Mouse (Mus musculus) inflammation-experienced regulatory T-cells, adult 16 weeks (primary cell): ENCODE measurements around the gene Zfp367. TPM values are rescaled to one million over a fixed set of nuclear protein-coding genes. Genes with fewer than 3 reads are reported as not detected.

Experiments used
- polyA plus RNA-seq: library from polyadenylated mRNA; unstranded; fragments of 100-300 nt; shearing (Covaris generic); gene quantifications from one replicate; pipeline ENCODE4 v1.2.1, GENCODE M21; 2017

Zfp367 gene
- 8.1 TPM for polyA plus RNA-seq

GRCm38 (mm10) chr13:64153083-64153682 lies at the start of gene Zfp367:
Zfp367 (minus strand) TSS chr13:64153202.

DNA sequence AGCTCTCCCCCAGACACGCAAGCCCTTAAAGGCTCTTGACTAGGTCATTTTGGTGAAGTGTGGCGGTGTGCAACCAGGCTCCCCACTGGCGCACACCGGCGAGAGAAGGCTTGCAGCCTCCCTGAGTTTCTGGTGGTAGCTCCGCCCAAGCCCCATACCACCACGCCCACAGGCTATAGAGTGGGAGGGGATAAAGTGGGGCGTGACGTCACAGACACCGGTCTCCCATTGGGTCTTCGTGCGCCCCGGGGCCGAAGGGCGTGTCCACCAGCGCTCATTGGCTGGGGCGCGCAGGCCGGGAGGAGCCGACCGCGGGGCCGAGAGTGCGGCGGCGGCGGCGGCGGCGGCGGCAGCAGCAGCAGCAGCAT lies 8.5 kb upstream of the Zfp367 start, which contains the start of gene Habp4:
Gene Habp4 (plus strand): TSS at position 277 of the 368 bp plus-strand sequence.

DNA sequence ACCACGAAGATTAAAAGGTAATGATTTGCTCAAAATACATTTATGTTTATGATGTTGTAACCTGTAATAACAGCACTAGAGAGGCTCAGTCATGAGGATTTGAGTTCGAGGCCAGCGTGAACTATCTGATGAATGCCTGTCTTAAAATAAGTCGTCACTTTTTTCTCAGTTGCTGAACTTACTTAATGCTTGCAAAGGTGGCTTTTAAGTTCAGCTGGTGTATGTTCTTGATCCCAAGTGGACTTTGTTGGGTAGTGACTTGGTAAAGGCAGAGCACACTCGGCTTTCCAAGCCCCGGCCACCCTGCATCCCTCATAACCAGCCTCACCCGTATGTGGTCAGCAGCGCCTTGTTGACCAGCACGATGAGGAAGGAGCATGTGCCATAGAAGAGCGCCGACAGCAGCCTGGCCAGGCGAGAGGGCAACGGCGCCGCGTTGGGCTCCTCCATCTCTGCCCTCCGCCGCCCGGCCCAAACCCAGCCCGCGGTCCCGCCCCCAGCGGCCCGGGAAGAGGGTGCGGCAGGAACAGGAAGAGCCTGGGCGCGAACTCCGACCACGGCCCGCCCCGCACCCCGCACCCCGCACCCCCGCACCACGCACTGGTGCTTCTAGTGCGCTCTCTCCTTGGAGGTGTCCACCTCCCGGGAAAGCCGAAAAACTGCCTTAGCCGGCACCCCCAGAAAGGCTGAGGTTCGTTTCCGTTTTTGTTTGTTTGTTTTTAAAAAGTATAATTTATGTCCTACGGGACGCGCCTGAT lies 24.0 kb downstream of the Zfp367 start, which contains the start of gene Slc35d2:
Gene Slc35d2 (minus strand): TSS at position 511 of the 758 bp plus-strand sequence.

GRCm38 (mm10) chr13:64089130-64089529 lies 63.9 kb downstream of the Zfp367 start, which contains the start of gene Hsd17b3:
Hsd17b3 (minus strand) TSS chr13:64089230.

Other genes with a start within 250 kb of the Zfp367 start
- gene Hsd17b3, start 64.0 kb downstream of the Zfp367 start, polyA plus RNA-seq = not detected
- 31.5 TPM for gene Slc35d2, start 23.8 kb downstream of the Zfp367 start, polyA plus RNA-seq
- 3.4 TPM for gene Habp4, start 8.6 kb upstream of the Zfp367 start, polyA plus RNA-seq
- 6.8 TPM for gene Cdc14b, start 122.1 kb upstream of the Zfp367 start, polyA plus RNA-seq
- gene Aaed1, start 159.5 kb upstream of the Zfp367 start, polyA plus RNA-seq = 8.6 TPM
- 15.7 TPM for gene Ctsl, start 217.7 kb upstream of the Zfp367 start, polyA plus RNA-seq